Mouse (Mus musculus) gastrocnemius, postnatal 14 days (tissue): ENCODE data around the gene Fap. TPM values are rescaled to one million over a fixed set of nuclear protein-coding genes. Genes with fewer than 3 reads are reported as not detected.

ENCODE experiments used
- DNase-seq: peaks from one replicate; pipeline ENCODE4 v3.0.0; 2021; ENCODE audit warnings: mixed read lengths
- intact Hi-C: fragments of 180-260 bp; cut with DNase I; formaldehyde crosslinking; loops from one replicate; pipeline ENCODE4 v1.15.1; 2025; ENCODE audit warnings: low total_unique reads
- total RNA-seq, 2 experiments: library from RNA; stranded (reverse); gene quantifications; 2 replicates each; pipeline ENCODE4 v1.2.3; 2021

The Fap gene
- total RNA-seq, 2 experiments from 2014 or later = 15.6 to 19.3 TPM

GRCm38 (mm10) chr2:62469551-62469950 is 104.3 kb downstream of the Fap start:
- intact Hi-C loops = no loop called here
- DNase-seq = no peak

- intact Hi-C loops = no loop called here
- DNase-seq = no peak
Observed at GRCm38 (mm10) chr2:62463287-62463686, 110.6 kb downstream of the Fap start.

- no peak for DNase-seq
- intact Hi-C loops = no loop called here
Observed at GRCm38 (mm10) chr2:62462174-62462573, 111.7 kb downstream of the Fap start.

GRCm38 (mm10) chr2:62460815-62461450 is 112.9 kb downstream of the Fap start:
- DNase-seq = no peak
- intact Hi-C loops = no loop called here

GRCm38 (mm10) chr2:62460231-62460710 is 113.6 kb downstream of the Fap start:
- intact Hi-C loops = no loop called here
- DNase-seq = no peak

- intact Hi-C loops = loop anchor here (5.0 kb wide), 1 partner anchor 107 kb away; no protein-coding TSS in a partner anchor
- no peak for DNase-seq
Observed at GRCm38 (mm10) chr2:62459241-62460174, 114.4 kb downstream of the Fap start.

GRCm38 (mm10) chr2:62458070-62458469 is 115.8 kb downstream of the Fap start:
- DNase-seq = no peak
- intact Hi-C loops = loop anchor here (5.0 kb wide), 1 partner anchor 106 kb away; no protein-coding TSS in a partner anchor

- intact Hi-C loops = loop anchor here (2.0 to 5.0 kb wide), 2 partner anchors 74 to 103 kb away; no protein-coding TSS in a partner anchor
- no peak for DNase-seq
Observed at GRCm38 (mm10) chr2:62454991-62455390, 118.9 kb downstream of the Fap start.

GRCm38 (mm10) chr2:62454033-62454432 is 119.8 kb downstream of the Fap start:
- intact Hi-C loops = loop anchor here (2.0 kb wide), 1 partner anchor 73 kb away; no protein-coding TSS in a partner anchor
- no peak for DNase-seq

Other genes starting within 250 kb of the Fap start
- 1 to 10 TPM; 3.7 to 7.3 TPM for gene Dpp4, start 161.8 kb downstream of the Fap start, total RNA-seq
- not detected for gene Gcg, start 90.4 kb downstream of the Fap start, total RNA-seq
- 1 to 10 TPM; 1.9 to 2.7 TPM for gene Ifih1, start 72.2 kb upstream of the Fap start, total RNA-seq
- 1 to 10 TPM; 2.5 to 2.7 TPM for gene Gca, start 90.2 kb upstream of the Fap start, total RNA-seq